Mouse (Mus musculus) heart, postnatal 0 days (tissue): Measurements from ENCODE around the gene Runx2. TPM values are rescaled to one million over a fixed set of nuclear protein-coding genes. Genes with fewer than 3 reads are reported as not detected.

Source experiments
- ATAC-seq: fragments of 200-750 bp; cut with Nextera tagmentation; 2 replicates; pipeline ENCODE4 v1.8.0; 2017; ENCODE audit warnings: low read depth, moderate number of reproducible peaks, moderate library complexity; ENCODE audit not compliant: insufficient read depth
- DNase-seq: peaks from one replicate; pipeline ENCODE4 v3.0.0-alpha.2; 2016; ENCODE audit warnings: low spot score
- H3K27ac ChIP-seq: fragments of 300-500 bp; sonication (generic); 2 replicates; pipeline ENCODE4 v1.5.1; 2014; ENCODE audit warnings: low read depth, mild to moderate bottlenecking
- H3K27me3 ChIP-seq: fragments of 300-500 bp; sonication (generic); 2 replicates; pipeline ENCODE4 v1.6.1; 2014; ENCODE audit warnings: low read length, mixed read lengths; ENCODE audit not compliant: control insufficient read depth, insufficient read depth
- H3K36me3 ChIP-seq: fragments of 300-500 bp; sonication (generic); replicated peaks from 2 replicates; pipeline ENCODE4 v1.6.1; 2014; ENCODE audit warnings: low read length, mixed read lengths; ENCODE audit not compliant: control insufficient read depth, insufficient read depth
- H3K4me1 ChIP-seq: fragments of 300-500 bp; sonication (generic); 2 replicates; pipeline ENCODE4 v1.6.1; 2014; ENCODE audit warnings: antibody characterized with exemption; ENCODE audit not compliant: control insufficient read depth, insufficient read depth
- H3K4me2 ChIP-seq: fragments of 300-500 bp; sonication (generic); 2 replicates; pipeline ENCODE4 v1.6.1; 2014; ENCODE audit warnings: low read depth, mild to moderate bottlenecking, low read length, moderate library complexity
- H3K4me3 ChIP-seq: fragments of 300-500 bp; sonication (generic); 2 replicates; pipeline ENCODE4 v1.5.1; 2014; ENCODE audit warnings: low read depth, low read length
- H3K9ac ChIP-seq: fragments of 300-500 bp; sonication (generic); replicated peaks from 2 replicates; pipeline ENCODE4 v1.6.1; 2014; ENCODE audit warnings: low read depth, low read length, mixed read lengths
- H3K9me3 ChIP-seq: fragments of 300-500 bp; sonication (generic); replicated peaks from 2 replicates; pipeline ENCODE4 v1.6.1; 2016; ENCODE audit warnings: low read length; ENCODE audit not compliant: control insufficient read depth
- CTCF ChIP-seq: IDR thresholded peaks from 2 replicates; pipeline ENCODE4 v1.5.1; 2016; ENCODE audit warnings: antibody characterized with exemption, control low read depth, low read depth
- EP300 ChIP-seq: IDR thresholded peaks from 2 replicates; pipeline ENCODE4 v1.6.1; 2016; ENCODE audit warnings: antibody characterized with exemption, low read depth
- WGBS: fragments of 180-500 bp; shearing (Covaris S2); extraction: QIAGEN DNeasy Blood & Tissue Kit; methylation state at CpG from one replicate; pipeline ENCODE4 v1.1.7; 2014; 5-methylcytosine and 5-hydroxymethylcytosine counted together
- polyA plus RNA-seq: library from polyadenylated mRNA; unstranded; fragments of >200 nt; fragmentation: Nextera tagmentation; extraction: Ambion mirVana; gene quantifications from 2 replicates; pipeline ENCODE4 v1.2.1, GENCODE M21; 2015
- total RNA-seq: library from RNA; depleted of rRNA; stranded (reverse); fragments of >200 nt; gene quantifications from 2 replicates; pipeline ENCODE4 v1.2.3, GENCODE M21; 2014; ENCODE audit warnings: low replicate concordance

Runx2 gene
- total and polyA plus RNA-seq, 2 experiments from 2014 or later: 0.04 TPM; not detected in 1

DNA sequence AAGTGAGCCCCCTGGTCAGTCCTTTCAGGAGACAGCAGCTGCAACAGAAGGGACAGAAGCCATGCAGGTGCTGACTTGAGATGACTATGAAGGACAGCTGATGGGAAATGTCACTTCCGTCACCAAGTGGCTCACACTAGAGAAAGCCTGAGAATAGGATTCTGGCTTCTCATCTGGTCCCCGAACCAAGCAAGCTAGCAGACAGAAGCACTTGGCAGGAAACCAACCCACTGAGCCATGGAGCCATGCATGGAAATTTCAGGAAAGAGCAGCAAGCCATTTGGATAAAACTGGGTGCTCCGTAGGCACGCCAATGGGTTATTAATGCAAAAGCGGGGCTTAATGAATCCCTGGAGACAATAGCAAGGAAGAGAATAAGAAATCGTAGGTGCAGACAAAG, 166.7 kb downstream of the Runx2 start:
- Histone ChIP-seq H3K4me3 (no peak overlapping the region), H3K9me3 (no peaks in the 10 kb centered on the region), H3K9ac (no peak overlapping the region), H3K27me3 (no peaks in the 10 kb centered on the region), H3K4me1 (no peaks in the 10 kb centered on the region), H3K36me3 (no peaks in the 10 kb centered on the region), H3K27ac (no peak overlapping the region), H3K4me2 (no peak overlapping the region)
- ATAC-seq: no peak
- 75% methylated on average over 6 of the region's 6 CpGs for WGBS
- TF ChIP-seq EP300: no peak
- no peak for TF ChIP-seq CTCF
- no peak for DNase-seq

DNA sequence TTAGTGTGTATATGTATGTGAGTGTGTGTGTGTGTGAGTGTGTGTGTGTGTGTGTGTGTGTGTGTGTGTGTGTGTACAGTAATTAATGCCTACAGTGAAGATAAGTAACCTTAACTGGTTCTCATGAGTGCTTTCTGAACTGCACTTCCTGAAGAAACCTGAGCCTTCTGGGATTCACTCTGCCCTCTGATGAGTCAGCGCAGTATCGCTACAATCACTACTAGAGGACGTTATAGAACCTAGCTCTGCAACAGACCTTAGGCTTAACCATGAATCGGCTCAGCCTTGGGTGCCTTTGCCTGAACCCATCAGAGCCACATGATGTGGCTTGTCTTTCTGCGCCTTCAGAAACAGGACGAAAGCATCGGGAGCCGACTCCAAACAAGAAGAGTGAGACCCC, 169.5 kb downstream of the Runx2 start:
- no peak for ATAC-seq
- no peak for DNase-seq
- TF ChIP-seq CTCF (no peak), EP300 (no peak)
- H3K4me3 ChIP-seq: no peak overlapping the region
- H3K4me1 ChIP-seq: no peaks in the 10 kb centered on the region
- H3K27me3 ChIP-seq: no peaks in the 10 kb centered on the region
- no peak overlapping the region for H3K9ac ChIP-seq
- H3K4me2 ChIP-seq: no peak overlapping the region
- H3K36me3 ChIP-seq: no peaks in the 10 kb centered on the region
- WGBS: 80% methylated on average over 8 of the region's 8 CpGs
- H3K27ac ChIP-seq: no peak overlapping the region
- no peaks in the 10 kb centered on the region for H3K9me3 ChIP-seq

DNA sequence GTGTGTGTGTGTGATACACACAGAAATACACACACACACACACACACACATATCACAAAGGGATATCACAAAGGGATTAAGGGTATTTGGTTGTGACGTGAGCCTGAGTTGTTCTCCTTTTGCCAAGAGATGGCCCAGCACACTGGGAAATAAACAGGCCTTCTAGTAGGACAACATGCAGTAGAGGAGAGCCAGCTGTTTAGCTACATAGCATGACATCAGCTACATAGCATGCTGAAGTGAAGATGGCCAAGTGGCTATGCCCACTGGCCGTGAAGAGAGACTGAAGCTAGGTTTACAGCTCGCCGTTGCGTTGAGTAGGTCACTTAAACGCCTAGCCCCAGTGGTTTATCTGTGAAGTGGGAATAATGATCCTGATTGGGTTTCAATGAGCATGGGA, 171.3 kb downstream of the Runx2 start:
- H3K4me2 ChIP-seq: no peak overlapping the region
- no peak overlapping the region for H3K27ac ChIP-seq
- no peaks in the 10 kb centered on the region for H3K9me3 ChIP-seq
- no peak overlapping the region for H3K4me3 ChIP-seq
- no peaks in the 10 kb centered on the region for H3K27me3 ChIP-seq
- no peak for DNase-seq
- no peak for TF ChIP-seq EP300
- TF ChIP-seq CTCF: no peak
- H3K9ac ChIP-seq: no peak overlapping the region
- ATAC-seq: no peak
- 83% methylated on average over 6 of the region's 6 CpGs for WGBS
- no peaks in the 10 kb centered on the region for H3K4me1 ChIP-seq
- no peaks in the 10 kb centered on the region for H3K36me3 ChIP-seq

DNA sequence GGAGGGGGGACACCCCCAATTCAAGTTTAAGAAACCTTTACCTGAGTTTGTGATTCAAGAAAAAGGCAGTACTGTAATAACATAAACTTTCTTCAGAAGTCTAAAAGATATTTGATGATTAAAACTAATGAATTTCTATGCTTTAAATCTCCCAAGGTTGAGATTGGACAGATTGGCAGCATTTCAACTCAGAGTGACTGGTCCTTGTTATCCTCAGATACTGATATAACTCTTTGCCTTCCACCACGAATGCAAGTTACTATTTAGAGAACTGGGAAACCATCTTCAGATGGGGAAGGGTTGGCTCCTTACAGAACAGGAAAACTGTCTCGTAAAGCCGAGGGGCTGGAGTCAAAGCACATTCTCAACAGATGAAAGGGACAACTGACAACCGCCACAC, 172.5 kb downstream of the Runx2 start:
- Histone ChIP-seq H3K9me3 (no peaks in the 10 kb centered on the region), H3K36me3 (no peaks in the 10 kb centered on the region), H3K9ac (no peak overlapping the region), H3K4me2 (no peak overlapping the region), H3K4me1 (no peaks in the 10 kb centered on the region), H3K27ac (no peak overlapping the region), H3K27me3 (no peaks in the 10 kb centered on the region), H3K4me3 (no peak overlapping the region)
- no peak for TF ChIP-seq EP300
- TF ChIP-seq CTCF: no peak
- no peak for DNase-seq
- 43% methylated on average over 4 of the region's 4 CpGs for WGBS
- ATAC-seq: no peak

DNA sequence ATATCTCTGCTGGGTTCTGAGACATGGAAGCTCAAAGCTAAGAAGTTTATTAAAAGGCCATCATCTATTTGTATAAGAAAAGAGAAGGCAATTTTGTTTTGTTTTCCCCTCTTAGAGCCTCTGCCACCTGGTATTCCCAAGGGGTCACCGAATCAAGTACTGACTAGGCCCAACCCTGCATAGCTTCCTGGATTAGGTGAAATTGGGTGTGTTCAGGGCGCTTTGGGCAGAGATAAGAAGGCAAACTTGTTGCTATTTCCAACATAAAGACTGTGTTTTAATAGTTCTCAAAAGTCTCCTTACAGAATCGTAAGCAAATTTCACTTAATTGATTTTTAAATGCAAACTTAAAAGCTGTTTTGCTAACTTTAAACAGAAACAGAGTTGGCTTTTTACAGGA, 173.7 kb downstream of the Runx2 start:
- Histone ChIP-seq H3K27ac (no peak overlapping the region), H3K4me2 (no peak overlapping the region), H3K4me3 (no peak overlapping the region), H3K36me3 (no peaks in the 10 kb centered on the region), H3K4me1 (no peaks in the 10 kb centered on the region), H3K9ac (no peak overlapping the region), H3K27me3 (no peaks in the 10 kb centered on the region), H3K9me3 (no peaks in the 10 kb centered on the region)
- ATAC-seq: no peak
- DNase-seq: no peak
- no peak for TF ChIP-seq EP300
- TF ChIP-seq CTCF: no peak
- 81% methylated on average over 3 of the region's 3 CpGs for WGBS

DNA sequence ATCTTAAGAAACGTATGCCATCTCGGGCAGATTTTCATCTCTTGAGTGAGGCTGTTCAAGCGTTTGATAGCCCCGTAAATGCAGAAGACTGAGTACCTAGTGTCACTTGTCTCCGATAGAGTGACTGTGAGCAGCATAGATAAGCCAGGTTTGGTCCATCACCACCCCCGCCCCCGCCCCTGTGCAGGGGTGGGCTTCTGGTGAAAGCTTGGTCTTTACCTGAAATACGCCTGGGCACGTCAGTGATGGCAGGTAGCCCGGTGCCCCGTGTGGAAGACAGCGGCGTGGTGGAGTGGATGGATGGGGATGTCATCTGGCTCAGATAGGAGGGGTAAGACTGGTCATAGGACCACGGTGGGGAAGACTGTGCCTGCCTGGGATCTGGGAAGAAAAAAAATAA, 175.2 kb downstream of the Runx2 start:
- TF ChIP-seq EP300 (no peak), CTCF (no peak)
- ATAC-seq: no peak

More for the DNA sequence above, 175.2 kb downstream of the Runx2 start:
- Histone ChIP-seq H3K4me2 (no peak overlapping the region), H3K9me3 (no peaks in the 10 kb centered on the region), H3K27me3 (no peaks in the 10 kb centered on the region), H3K36me3 (no peaks in the 10 kb centered on the region), H3K9ac (no peak overlapping the region), H3K4me3 (no peak overlapping the region), H3K27ac (no peak overlapping the region), H3K4me1 (no peaks in the 10 kb centered on the region)
- 78% methylated on average over 14 of the region's 14 CpGs for WGBS
- DNase-seq: no peak
